Mouse (Mus musculus) embryonic facial prominence, embryonic 15.5 days (tissue): ENCODE measurements around the gene Ifnz. TPM values are rescaled to one million over a fixed set of nuclear protein-coding genes. Genes with fewer than 3 reads are reported as not detected.
"Not testable (repeated sequence)": the region's sequence is repeated elsewhere in the genome, so short reads cannot be mapped to it uniquely, and the experiment has no call there.

Source experiments
- ATAC-seq: fragments of 200-750 bp; cut with Nextera tagmentation; 2 replicates; pipeline ENCODE4 v1.8.0; 2017; ENCODE audit warnings: low read depth, moderate TSS enrichment; ENCODE audit not compliant: insufficient number of reproducible peaks, low FRiP score, low TSS enrichment
- H3K27ac ChIP-seq: fragments of 300-500 bp; sonication (generic); replicated peaks from 2 replicates; pipeline ENCODE4 v1.5.1; 2015; ENCODE audit warnings: mild to moderate bottlenecking, inconsistent platforms
- H3K27me3 ChIP-seq: fragments of 300-500 bp; sonication (generic); 2 replicates; pipeline ENCODE4 v1.6.1; 2015; ENCODE audit warnings: inconsistent platforms
- H3K36me3 ChIP-seq: fragments of 300-500 bp; sonication (generic); 2 replicates; pipeline ENCODE4 v1.6.1; 2015; ENCODE audit warnings: mild to moderate bottlenecking, inconsistent platforms
- H3K4me1 ChIP-seq: fragments of 300-500 bp; sonication (generic); 2 replicates; pipeline ENCODE4 v1.6.1; 2015; ENCODE audit warnings: inconsistent platforms
- H3K4me2 ChIP-seq: fragments of 300-500 bp; sonication (generic); replicated peaks from 2 replicates; pipeline ENCODE4 v1.6.1; 2015; ENCODE audit warnings: mild to moderate bottlenecking, inconsistent platforms
- H3K4me3 ChIP-seq: fragments of 300-500 bp; sonication (generic); replicated peaks from 2 replicates; pipeline ENCODE4 v1.5.1; 2015; ENCODE audit warnings: mild to moderate bottlenecking, inconsistent platforms
- H3K9ac ChIP-seq: fragments of 300-500 bp; sonication (generic); 2 replicates; pipeline ENCODE4 v1.6.1; 2015; ENCODE audit warnings: inconsistent platforms
- H3K9me3 ChIP-seq: fragments of 300-500 bp; sonication (generic); replicated peaks from 2 replicates; pipeline ENCODE4 v1.6.1; 2016; ENCODE audit warnings: inconsistent platforms
- WGBS: fragments of 180-500 bp; shearing (Covaris S2); methylation state at CpG from one replicate; pipeline ENCODE4 v1.1.7; 2015; 5-methylcytosine and 5-hydroxymethylcytosine counted together
- polyA plus RNA-seq: library from polyadenylated mRNA; unstranded; fragments of >200 nt; fragmentation: Nextera tagmentation; extraction: Ambion mirVana; gene quantifications from 2 replicates; pipeline ENCODE4 v1.2.1, GENCODE M21; 2015

The Ifnz gene
- 0.28 and 0.69 TPM in 2 replicates for polyA plus RNA-seq

- 13% methylated on average over 4 of the region's 7 CpGs for WGBS
- ATAC-seq, H3K36me3 ChIP-seq, H3K9ac ChIP-seq, H3K4me1 ChIP-seq, H3K9me3 ChIP-seq, H3K27me3 ChIP-seq: not testable (repeated sequence)
- peak within 1 kb of the TSS; percentile 28 for H3K4me3 ChIP-seq
- H3K27ac ChIP-seq: peak within 1 kb of the TSS; percentile 68
- H3K4me2 ChIP-seq: peak within 1 kb of the TSS; percentile 39
Observed at GRCm38 (mm10) chr4:88781831-88782230, at the start of gene Ifnz. TSS of gene Ifnz (plus strand) at chr4:88782131.

- Histone ChIP-seq H3K4me2 (no peak overlapping the region), H3K27ac (no peak overlapping the region), H3K9ac (no peak overlapping the region), H3K4me1 (no peaks in the 10 kb centered on the region), H3K9me3 (no peaks in the 10 kb centered on the region), H3K27me3 (no peaks in the 10 kb centered on the region), H3K36me3 (no peaks in the 10 kb centered on the region), H3K4me3 (no peak overlapping the region)
- WGBS: 3% methylated on average over 2 of the region's 2 CpGs
- ATAC-seq: no peak
Observed at GRCm38 (mm10) chr4:88738480-88738879, 43.5 kb upstream of the Ifnz start.

GRCm38 (mm10) chr4:88739036-88739435 is 42.9 kb upstream of the Ifnz start:
- ATAC-seq: no peak
- no peak overlapping the region for H3K4me3 ChIP-seq
- WGBS: 86% methylated on average over 6 of the region's 6 CpGs
- no peaks in the 10 kb centered on the region for H3K4me1 ChIP-seq
- H3K9ac ChIP-seq: no peak overlapping the region
- no peaks in the 10 kb centered on the region for H3K9me3 ChIP-seq
- H3K36me3 ChIP-seq: no peaks in the 10 kb centered on the region
- no peaks in the 10 kb centered on the region for H3K27me3 ChIP-seq
- H3K4me2 ChIP-seq: no peak overlapping the region
- H3K27ac ChIP-seq: no peak overlapping the region

- no peak overlapping the region for H3K4me2 ChIP-seq
- no peaks in the 10 kb centered on the region for H3K36me3 ChIP-seq
- no peak overlapping the region for H3K9ac ChIP-seq
- ATAC-seq: no peak
- H3K4me3 ChIP-seq: no peak overlapping the region
- 82% methylated on average over 4 of the region's 4 CpGs for WGBS
- no peaks in the 10 kb centered on the region for H3K4me1 ChIP-seq
- no peaks in the 10 kb centered on the region for H3K27me3 ChIP-seq
- H3K27ac ChIP-seq: no peak overlapping the region
- H3K9me3 ChIP-seq: no peaks in the 10 kb centered on the region
Observed at GRCm38 (mm10) chr4:88741426-88741825, 40.5 kb upstream of the Ifnz start.

- 59% methylated on average over 7 of the region's 7 CpGs for WGBS
- H3K4me2 ChIP-seq: no peak overlapping the region
- H3K9ac ChIP-seq: no peak overlapping the region
- no peak overlapping the region for H3K4me3 ChIP-seq
- ATAC-seq: no peak
- H3K36me3 ChIP-seq: no peaks in the 10 kb centered on the region
- H3K27ac ChIP-seq: no peak overlapping the region
- H3K9me3 ChIP-seq: no peaks in the 10 kb centered on the region
- H3K27me3 ChIP-seq: no peaks in the 10 kb centered on the region
- no peaks in the 10 kb centered on the region for H3K4me1 ChIP-seq
Observed at GRCm38 (mm10) chr4:88742771-88743371, 39.1 kb upstream of the Ifnz start.

GRCm38 (mm10) chr4:88744207-88744606 is 37.7 kb upstream of the Ifnz start:
- Histone ChIP-seq H3K27ac (no peak overlapping the region), H3K27me3 (no peaks in the 10 kb centered on the region), H3K36me3 (no peaks in the 10 kb centered on the region), H3K4me2 (no peak overlapping the region), H3K4me3 (no peak overlapping the region), H3K4me1 (no peaks in the 10 kb centered on the region), H3K9me3 (no peaks in the 10 kb centered on the region), H3K9ac (no peak overlapping the region)
- 72% methylated on average over 3 of the region's 3 CpGs for WGBS
- ATAC-seq: no peak

GRCm38 (mm10) chr4:88749926-88750325 is 32.0 kb upstream of the Ifnz start:
- no peaks in the 10 kb centered on the region for H3K36me3 ChIP-seq
- no peak overlapping the region for H3K4me2 ChIP-seq
- H3K9me3 ChIP-seq: no peaks in the 10 kb centered on the region
- no peak overlapping the region for H3K9ac ChIP-seq
- no peak for ATAC-seq
- H3K27me3 ChIP-seq: no peaks in the 10 kb centered on the region
- H3K4me3 ChIP-seq: no peak overlapping the region
- 29% methylated on average over 6 of the region's 6 CpGs for WGBS
- no peak overlapping the region for H3K27ac ChIP-seq
- no peaks in the 10 kb centered on the region for H3K4me1 ChIP-seq

- H3K4me2 ChIP-seq, ATAC-seq, H3K9ac ChIP-seq, H3K9me3 ChIP-seq, H3K4me1 ChIP-seq, H3K4me3 ChIP-seq, H3K36me3 ChIP-seq, H3K27me3 ChIP-seq, H3K27ac ChIP-seq: not testable (repeated sequence)
- WGBS: 71% methylated on average over 15 of the region's 15 CpGs
Observed at GRCm38 (mm10) chr4:88754818-88755340, 27.1 kb upstream of the Ifnz start, which contains the start of gene Gm13271. TSS of gene Gm13271 (plus strand) at chr4:88754868.

GRCm38 (mm10) chr4:88756581-88757513 is 25.1 kb upstream of the Ifnz start:
- H3K27me3 ChIP-seq, ATAC-seq, H3K4me1 ChIP-seq, H3K36me3 ChIP-seq, H3K9me3 ChIP-seq: not testable (repeated sequence)
- peak overlapping the region; percentile 70 for H3K9ac ChIP-seq
- WGBS: 8% methylated on average over 29 of the region's 31 CpGs
- peak overlapping the region; percentile 70 for H3K4me2 ChIP-seq
- H3K4me3 ChIP-seq: peak overlapping the region; percentile 56
- H3K27ac ChIP-seq: peak overlapping the region; percentile 98

GRCm38 (mm10) chr4:88757628-88758031 is 24.3 kb upstream of the Ifnz start:
- not testable (repeated sequence) for H3K27me3 ChIP-seq, H3K36me3 ChIP-seq, H3K9me3 ChIP-seq, H3K4me1 ChIP-seq
- H3K4me2 ChIP-seq: peak overlapping the region; percentile 70
- H3K4me3 ChIP-seq: peak overlapping the region; percentile 56
- peak overlapping the region; percentile 70; the same call in 1 of the 2 replicates for H3K9ac ChIP-seq
- 0% methylated on average over 13 of the region's 21 CpGs for WGBS
- ATAC-seq: peak; percentile 99
- H3K27ac ChIP-seq: peak overlapping the region; percentile 98

- not testable (repeated sequence) for H3K4me3 ChIP-seq, H3K27ac ChIP-seq, H3K4me1 ChIP-seq, H3K4me2 ChIP-seq, ATAC-seq, H3K36me3 ChIP-seq, H3K9ac ChIP-seq, H3K27me3 ChIP-seq, H3K9me3 ChIP-seq
- 86% methylated on average over 9 of the region's 9 CpGs for WGBS
Observed at GRCm38 (mm10) chr4:88758751-88759150, 23.2 kb upstream of the Ifnz start.
